Mouse (Mus musculus): ENCODE measurements around the gene Tnfaip8l1. TPM values are rescaled to one million over a fixed set of nuclear protein-coding genes. Genes with fewer than 3 reads are reported as not detected.

Gene Tnfaip8l1
- polyA plus RNA-seq, 1 experiment from 2014 or later, result 8.0 TPM

DNA sequence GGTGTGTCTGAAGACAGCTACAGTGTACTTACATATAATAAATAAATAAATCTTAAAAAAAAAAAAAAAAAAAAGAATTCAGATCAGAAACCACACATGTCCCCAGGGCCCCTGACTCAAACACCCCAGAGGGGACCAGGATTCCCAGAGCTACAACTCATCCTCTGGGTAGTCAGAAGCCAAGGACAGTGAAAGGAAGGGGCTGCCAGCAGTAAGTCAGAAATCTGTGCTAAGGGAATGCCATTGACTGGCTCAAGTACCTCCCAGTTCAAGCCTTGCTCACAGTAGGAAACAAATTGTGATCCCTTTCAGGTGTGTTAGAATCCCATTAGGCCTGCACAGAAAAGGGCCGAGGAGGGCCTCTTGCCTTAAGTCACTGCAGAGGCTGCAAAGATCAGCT is 52.0 kb downstream of the Tnfaip8l1 start:
- H3K9ac ChIP-seq, result no peak overlapping the region
- no peak for ATAC-seq
- no peak overlapping the region for H3K4me3 ChIP-seq
- H3K27me3 ChIP-seq, result no peaks in the 10 kb centered on the region
- no peak overlapping the region for H3K27ac ChIP-seq
- H3K4me2 ChIP-seq, result no peak overlapping the region
- no peaks in the 10 kb centered on the region for H3K9me3 ChIP-seq (replicated peaks)
- 59% methylated on average over 1 of the region's 1 CpGs for WGBS
- peaks cover 30% of the 10 kb centered on the region for H3K4me1 ChIP-seq
- H3K36me3 ChIP-seq (ENCODE audit: poor library complexity, severe bottlenecking), result peaks cover 39% of the 10 kb centered on the region

DNA sequence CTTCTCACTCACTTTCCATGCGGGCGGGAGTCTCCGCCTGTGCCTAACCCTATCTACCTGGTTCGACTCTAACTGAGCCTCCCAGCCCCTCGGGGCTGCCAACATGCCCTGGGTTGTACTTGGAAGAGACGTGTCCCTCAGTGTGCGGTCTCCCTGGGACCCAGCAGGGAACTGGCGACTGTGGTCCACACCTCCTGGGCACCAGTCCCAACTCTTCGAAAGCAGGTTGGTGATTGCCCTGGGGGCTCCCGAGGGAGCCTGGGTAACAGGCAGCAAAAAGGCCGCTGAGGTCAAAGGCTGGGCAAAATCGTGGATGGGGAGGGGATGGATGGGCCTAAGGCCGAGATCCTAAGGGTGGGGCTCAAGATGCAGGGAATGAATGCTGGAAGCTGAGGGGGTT is 55.4 kb downstream of the Tnfaip8l1 start:
- Histone ChIP-seq H3K4me3 (peak overlapping the region; percentile 85), H3K4me1 (peaks cover 35% of the 10 kb centered on the region), H3K9ac (peak overlapping the region; percentile 91), H3K27me3 (no peaks in the 10 kb centered on the region), H3K27ac (peak overlapping the region; percentile 91; the same call in 1 of the 2 replicates), H3K36me3 (ENCODE audit: poor library complexity, severe bottlenecking) (0 out of 2 replicates have a peak, but pooled peaks cover 11% of the 10 kb centered on the region), H3K9me3 (replicated peaks) (no peaks in the 10 kb centered on the region), H3K4me2 (peak overlapping the region; percentile 89)
- 67% methylated on average over 13 of the region's 13 CpGs for WGBS
- no peak for ATAC-seq

DNA sequence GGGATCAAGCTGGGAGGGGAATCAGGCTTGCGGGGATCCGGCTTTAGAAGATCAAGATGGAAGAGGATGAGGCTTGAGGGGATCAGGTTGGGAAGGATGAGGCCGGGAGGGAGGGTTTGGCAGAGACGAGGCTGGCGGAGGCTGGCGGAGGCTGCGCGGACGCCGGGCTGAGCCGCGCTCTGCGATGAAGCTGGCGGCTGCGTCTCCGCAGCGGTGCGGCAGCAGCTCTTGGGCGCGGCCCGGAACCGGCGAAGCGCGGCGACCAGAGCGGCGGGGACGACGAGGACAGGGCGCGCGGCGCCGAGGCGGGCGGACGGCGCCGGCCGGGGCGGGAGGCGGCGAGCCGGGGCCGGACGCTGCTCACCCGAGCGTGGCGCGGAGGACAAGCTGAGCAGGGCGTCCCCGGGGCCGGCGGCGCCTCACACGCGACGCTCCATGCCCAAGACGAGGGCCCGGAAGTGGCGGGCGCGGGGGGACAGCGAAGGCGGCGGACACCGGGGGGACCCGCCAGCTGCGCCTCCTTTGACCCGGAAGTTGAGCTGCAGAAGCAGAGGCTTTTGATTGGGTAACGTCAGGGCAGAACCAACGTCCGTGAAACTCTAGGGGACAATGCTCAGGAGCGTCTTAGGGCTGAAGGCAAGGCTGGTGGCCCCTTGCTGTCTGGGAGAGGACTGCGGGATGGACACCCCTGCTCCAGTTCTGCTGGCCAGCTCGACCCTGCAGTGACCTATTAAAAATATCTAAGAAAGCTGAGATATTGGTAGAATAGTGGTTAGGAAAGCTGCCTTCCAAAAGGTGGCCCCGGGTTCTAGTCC is 56.3 kb downstream of the Tnfaip8l1 start, which contains the start of gene Dpp9:
Gene Dpp9, minus strand, starts transcription at position 529 of the 815 bp plus-strand sequence.
- H3K9ac ChIP-seq, result peak within 1 kb of the TSS; percentile 91
- no peaks in the 10 kb centered on the region for H3K27me3 ChIP-seq
- H3K36me3 ChIP-seq (ENCODE audit: poor library complexity, severe bottlenecking), result 0 out of 2 replicates have a peak, but pooled peaks cover 6% of the 10 kb centered on the region
- peak within 1 kb of the TSS; percentile 85 for H3K4me3 ChIP-seq
- no peaks in the 10 kb centered on the region for H3K9me3 ChIP-seq (replicated peaks)
- H3K4me1 ChIP-seq, result peaks cover 35% of the 10 kb centered on the region
- ATAC-seq, result peak; percentile 99
- under 1% methylated on average over 42 of the region's 78 CpGs for WGBS
- peak within 1 kb of the TSS; percentile 89 for H3K4me2 ChIP-seq
- H3K27ac ChIP-seq, result peak within 1 kb of the TSS; percentile 91

DNA sequence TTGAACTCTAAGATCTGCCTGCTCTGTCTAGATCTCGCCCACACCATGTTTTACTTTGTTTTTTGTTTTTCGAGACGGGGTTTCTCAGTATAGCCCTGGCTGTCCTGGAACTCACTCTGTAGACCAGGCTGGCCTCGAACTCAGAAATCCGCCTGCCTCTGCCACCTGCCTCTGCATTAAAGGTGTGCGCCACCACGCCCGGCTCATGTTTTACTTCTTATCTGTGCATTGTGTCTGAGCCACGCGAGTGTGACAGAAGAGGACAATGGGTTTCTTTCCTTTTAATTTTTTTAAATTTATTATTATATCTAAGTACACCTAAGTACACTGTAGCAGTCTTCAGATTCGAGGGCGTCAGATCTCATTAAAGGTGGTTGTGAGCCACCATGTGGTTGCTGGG is 57.0 kb downstream of the Tnfaip8l1 start:
- no peaks in the 10 kb centered on the region for H3K9me3 ChIP-seq (replicated peaks)
- H3K9ac ChIP-seq, result peak overlapping the region; percentile 91
- H3K4me3 ChIP-seq, result peak overlapping the region; percentile 85
- WGBS, result 47% methylated on average over 12 of the region's 12 CpGs
- peak overlapping the region; percentile 91 for H3K27ac ChIP-seq
- 0 out of 2 replicates have a peak, but pooled peaks cover 6% of the 10 kb centered on the region for H3K36me3 ChIP-seq (ENCODE audit: poor library complexity, severe bottlenecking)
- peaks cover 35% of the 10 kb centered on the region for H3K4me1 ChIP-seq
- H3K27me3 ChIP-seq, result no peaks in the 10 kb centered on the region
- peak; percentile 50; the same call in 1 of the 2 replicates for ATAC-seq
- H3K4me2 ChIP-seq, result peak overlapping the region; percentile 89

DNA sequence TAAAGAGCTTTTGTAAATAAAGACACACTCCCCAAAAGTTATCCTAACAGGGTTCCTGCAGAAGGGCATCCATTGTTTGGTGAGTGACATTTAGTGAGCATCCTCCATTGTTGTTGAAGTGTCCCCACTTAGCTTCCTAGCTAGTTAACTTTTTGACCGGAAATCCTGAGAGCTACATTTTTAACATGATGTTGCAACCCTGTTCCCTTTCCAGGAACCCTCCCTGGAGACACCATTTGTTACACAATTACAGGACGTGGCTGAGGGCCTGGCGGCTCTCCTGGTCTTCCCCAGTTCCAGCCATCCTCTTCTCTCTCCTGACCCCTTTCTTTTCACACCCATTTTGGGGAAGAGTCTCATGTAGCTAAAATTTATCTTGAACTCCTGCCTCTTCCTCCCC is 57.5 kb downstream of the Tnfaip8l1 start:
- H3K27ac ChIP-seq, result no peak overlapping the region
- no peak overlapping the region for H3K9ac ChIP-seq
- no peak for ATAC-seq
- 0 out of 2 replicates have a peak, but pooled peaks cover 5% of the 10 kb centered on the region for H3K36me3 ChIP-seq (ENCODE audit: poor library complexity, severe bottlenecking)
- no peaks in the 10 kb centered on the region for H3K9me3 ChIP-seq (replicated peaks)
- no peaks in the 10 kb centered on the region for H3K27me3 ChIP-seq
- H3K4me2 ChIP-seq, result peak overlapping the region; percentile 89; the same call in 1 of the 2 replicates
- WGBS, result 78% methylated on average over 3 of the region's 3 CpGs
- peaks cover 35% of the 10 kb centered on the region for H3K4me1 ChIP-seq
- H3K4me3 ChIP-seq, result no peak overlapping the region

Small RNA genes lying within 50 kb of the gene (microRNA-seq; reads per million reads assigned to microRNA genes)
- not detected for gene Gm44397

Other genes with a start within 250 kb of the Tnfaip8l1 start
- 6.6 and 7.3 TPM in 2 replicates for gene Zfp119b, start 213.0 kb upstream of the Tnfaip8l1 start, polyA plus RNA-seq (2015; fragmentation: Nextera tagmentation; extraction: Ambion mirVana)
- gene Ebi3, start 209.8 kb upstream of the Tnfaip8l1 start, polyA plus RNA-seq (2015; fragmentation: Nextera tagmentation; extraction: Ambion mirVana), result 2.4 and 2.6 TPM in 2 replicates
- gene Yju2, start 203.4 kb upstream of the Tnfaip8l1 start, polyA plus RNA-seq (2015; fragmentation: Nextera tagmentation; extraction: Ambion mirVana), result 29.2 and 32.1 TPM in 2 replicates
- gene Shd, start 192.0 kb upstream of the Tnfaip8l1 start, polyA plus RNA-seq (2015; fragmentation: Nextera tagmentation; extraction: Ambion mirVana), result 102 TPM in 2 replicates
- gene Fsd1, start 176.0 kb upstream of the Tnfaip8l1 start, polyA plus RNA-seq (2015; fragmentation: Nextera tagmentation; extraction: Ambion mirVana), result 96.0 and 113 TPM in 2 replicates
- 3.9 and 4.8 TPM in 2 replicates for gene Stap2, start 156.9 kb upstream of the Tnfaip8l1 start, polyA plus RNA-seq (2015; fragmentation: Nextera tagmentation; extraction: Ambion mirVana)
- gene Mpnd, start 156.8 kb upstream of the Tnfaip8l1 start, polyA plus RNA-seq (2015; fragmentation: Nextera tagmentation; extraction: Ambion mirVana), result 168 TPM in 2 replicates
- gene Sh3gl1, start 125.8 kb upstream of the Tnfaip8l1 start, polyA plus RNA-seq (2015; fragmentation: Nextera tagmentation; extraction: Ambion mirVana), result 116 and 127 TPM in 2 replicates
- 22.0 and 26.7 TPM in 2 replicates for gene Chaf1a, start 122.0 kb upstream of the Tnfaip8l1 start, polyA plus RNA-seq (2015; fragmentation: Nextera tagmentation; extraction: Ambion mirVana)
- gene Ubxn6, start 87.4 kb upstream of the Tnfaip8l1 start, polyA plus RNA-seq (2015; fragmentation: Nextera tagmentation; extraction: Ambion mirVana), result 68.7 and 68.8 TPM in 2 replicates
- gene Hdgfl2, start 82.8 kb upstream of the Tnfaip8l1 start, polyA plus RNA-seq (2015; fragmentation: Nextera tagmentation; extraction: Ambion mirVana), result 163 and 169 TPM in 2 replicates
- 0.06 and 0.08 TPM in 2 replicates for gene Plin4, start 52.7 kb upstream of the Tnfaip8l1 start, polyA plus RNA-seq (2015; fragmentation: Nextera tagmentation; extraction: Ambion mirVana)
- gene Plin5, start 44.9 kb upstream of the Tnfaip8l1 start, polyA plus RNA-seq (2015; fragmentation: Nextera tagmentation; extraction: Ambion mirVana), result 0.27 and 0.52 TPM in 2 replicates
- gene Lrg1, start 40.5 kb upstream of the Tnfaip8l1 start, polyA plus RNA-seq (2015; fragmentation: Nextera tagmentation; extraction: Ambion mirVana), result not detected in 2 replicates
- gene Sema6b, start 22.1 kb upstream of the Tnfaip8l1 start, polyA plus RNA-seq (2015; fragmentation: Nextera tagmentation; extraction: Ambion mirVana), result 4.2 and 4.3 TPM in 2 replicates
- gene Mydgf, start 21.4 kb downstream of the Tnfaip8l1 start, polyA plus RNA-seq (2015; fragmentation: Nextera tagmentation; extraction: Ambion mirVana), result 56.8 and 64.5 TPM in 2 replicates
- 32.5 and 33.0 TPM in 2 replicates for gene Dpp9, start 56.4 kb downstream of the Tnfaip8l1 start, polyA plus RNA-seq (2015; fragmentation: Nextera tagmentation; extraction: Ambion mirVana)
- gene Fem1a, start 94.3 kb downstream of the Tnfaip8l1 start, polyA plus RNA-seq (2015; fragmentation: Nextera tagmentation; extraction: Ambion mirVana), result 16.5 and 19.3 TPM in 2 replicates
- gene Ticam1, start 114.3 kb downstream of the Tnfaip8l1 start, polyA plus RNA-seq (2015; fragmentation: Nextera tagmentation; extraction: Ambion mirVana), result 1.4 and 1.6 TPM in 2 replicates
- gene Plin3, start 130.4 kb downstream of the Tnfaip8l1 start, polyA plus RNA-seq (2015; fragmentation: Nextera tagmentation; extraction: Ambion mirVana), result 18.3 and 21.8 TPM in 2 replicates
- gene Arrdc5, start 137.8 kb downstream of the Tnfaip8l1 start, polyA plus RNA-seq (2015; fragmentation: Nextera tagmentation; extraction: Ambion mirVana), result not detected in 2 replicates
- 119 and 138 TPM in 2 replicates for gene Uhrf1, start 140.8 kb downstream of the Tnfaip8l1 start, polyA plus RNA-seq (2015; fragmentation: Nextera tagmentation; extraction: Ambion mirVana)
- 51.4 and 55.9 TPM in 2 replicates for gene Kdm4b, start 163.6 kb downstream of the Tnfaip8l1 start, polyA plus RNA-seq (2015; fragmentation: Nextera tagmentation; extraction: Ambion mirVana)